Mouse (Mus musculus) embryonic fibroblast, embryonic 13.5 days (primary cell): ENCODE measurements around the gene Mtmr14.

Experiments
- CTCF ChIP-seq: IDR thresholded peaks from 2 replicates; pipeline ENCODE4 v1.5.1; 2011; ENCODE audit warnings: mild to moderate bottlenecking, control low read depth, low read length, moderate library complexity, borderline replicate concordance; ENCODE audit not compliant: insufficient read depth
- POLR2A ChIP-seq: IDR thresholded peaks from 2 replicates; pipeline ENCODE4 v1.6.1; 2011; ENCODE audit warnings: low read depth, mild to moderate bottlenecking, control low read depth, low read length, moderate library complexity

- no peak for TF ChIP-seq POLR2A
- no peak for TF ChIP-seq CTCF
Measured at GRCm38 (mm10) chr6:113250786-113251185, 13.1 kb downstream of the Mtmr14 start.
